Mouse (Mus musculus) intestine, postnatal 0 days (tissue): ENCODE results near the gene Zdhhc18. TPM values are rescaled to one million over a fixed set of nuclear protein-coding genes. Genes with fewer than 3 reads are reported as not detected.
A peak's percentile ranks its signal among the peaks of the same experiment; 100 is the strongest.

Experiments used
- ATAC-seq: fragments of 200-750 bp; cut with Nextera tagmentation; 2 replicates; pipeline ENCODE4 v1.8.0; 2017; ENCODE audit warnings: mild to moderate bottlenecking, moderate TSS enrichment, moderate library complexity
- H3K27ac ChIP-seq: fragments of 300-500 bp; sonication (generic); 2 replicates; pipeline ENCODE4 v1.5.1; 2014; ENCODE audit warnings: mild to moderate bottlenecking, low read depth, low read length, moderate library complexity
- H3K27me3 ChIP-seq: fragments of 300-500 bp; sonication (generic); replicated peaks from 2 replicates; pipeline ENCODE4 v1.6.1; 2014; ENCODE audit warnings: low read length, mixed read lengths; ENCODE audit not compliant: control insufficient read depth, insufficient read depth
- H3K36me3 ChIP-seq: fragments of 300-500 bp; sonication (generic); 2 replicates; pipeline ENCODE4 v1.6.1; 2014; ENCODE audit warnings: mild to moderate bottlenecking, moderate library complexity; ENCODE audit not compliant: control insufficient read depth, insufficient read depth
- H3K4me1 ChIP-seq: fragments of 300-500 bp; sonication (generic); replicated peaks from 2 replicates; pipeline ENCODE4 v1.6.1; 2014; ENCODE audit warnings: antibody characterized with exemption, low read length, mixed read lengths; ENCODE audit not compliant: control insufficient read depth, insufficient read depth
- H3K4me2 ChIP-seq: fragments of 300-500 bp; sonication (generic); replicated peaks from 2 replicates; pipeline ENCODE4 v1.6.1; 2014; ENCODE audit warnings: low read depth, mild to moderate bottlenecking, moderate library complexity
- H3K4me3 ChIP-seq: fragments of 300-500 bp; sonication (generic); 2 replicates; pipeline ENCODE4 v1.5.1; 2014; ENCODE audit warnings: low read depth, low read length
- H3K9ac ChIP-seq: fragments of 300-500 bp; sonication (generic); 2 replicates; pipeline ENCODE4 v1.6.1; 2014; ENCODE audit warnings: mild to moderate bottlenecking, low read depth, low read length
- H3K9me3 ChIP-seq: fragments of 300-500 bp; sonication (generic); 2 replicates; pipeline ENCODE4 v1.6.1; 2016; ENCODE audit warnings: mixed run types; ENCODE audit not compliant: control insufficient read depth
- CTCF ChIP-seq: sonication (generic); IDR thresholded peaks from 2 replicates; pipeline ENCODE4 v1.5.1; 2016; ENCODE audit warnings: low read depth, mild to moderate bottlenecking, control low read depth, antibody characterized with exemption, moderate library complexity
- whole genome bisulfite sequencing: fragments of 180-500 bp; shearing (Covaris S2); extraction: QIAGEN DNeasy Blood & Tissue Kit; methylation state at CpG from one replicate; pipeline ENCODE4 v1.1.7; 2014; 5-methylcytosine and 5-hydroxymethylcytosine counted together
- polyA plus RNA-seq: library from polyadenylated mRNA; unstranded; fragments of >200 nt; fragmentation: Nextera tagmentation; extraction: Ambion mirVana; gene quantifications from 2 replicates; pipeline ENCODE4 v1.2.1, GENCODE M21; 2015

The Zdhhc18 gene
- polyA plus RNA-seq, 1 experiment from 2014 or later, result 2.3 TPM

DNA sequence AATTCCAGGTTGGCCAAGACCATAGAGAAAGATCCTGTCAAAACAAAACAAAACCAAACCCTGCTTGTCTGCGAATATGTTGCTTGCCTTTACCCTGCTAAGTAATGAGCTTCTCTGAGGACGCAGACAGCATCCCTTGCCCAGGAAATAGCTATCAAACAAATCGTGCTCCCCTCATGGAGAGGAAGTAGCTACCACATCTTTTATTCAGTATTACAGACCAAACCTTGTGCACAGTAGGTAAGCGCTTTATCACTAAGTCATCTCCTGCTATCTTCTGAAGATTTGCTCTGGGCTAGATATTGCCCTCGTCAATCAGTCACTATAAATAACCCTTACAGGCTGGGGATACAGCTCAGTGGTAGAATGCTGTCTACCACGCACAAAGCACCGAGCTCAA is 20.8 kb downstream of the Zdhhc18 start:
- ATAC-seq, result no peak
- Histone ChIP-seq H3K27ac (no peak overlapping the region), H3K4me2 (no peak overlapping the region), H3K9me3 (no peaks in the 10 kb centered on the region), H3K4me1 (no peaks in the 10 kb centered on the region), H3K9ac (no peak overlapping the region), H3K36me3 (peaks cover 18% of the 10 kb centered on the region; the same call in 1 of the 2 replicates), H3K27me3 (no peaks in the 10 kb centered on the region), H3K4me3 (no peak overlapping the region)
- 75% methylated on average over 7 of the region's 7 CpGs for WGBS
- TF ChIP-seq CTCF, result no peak

DNA sequence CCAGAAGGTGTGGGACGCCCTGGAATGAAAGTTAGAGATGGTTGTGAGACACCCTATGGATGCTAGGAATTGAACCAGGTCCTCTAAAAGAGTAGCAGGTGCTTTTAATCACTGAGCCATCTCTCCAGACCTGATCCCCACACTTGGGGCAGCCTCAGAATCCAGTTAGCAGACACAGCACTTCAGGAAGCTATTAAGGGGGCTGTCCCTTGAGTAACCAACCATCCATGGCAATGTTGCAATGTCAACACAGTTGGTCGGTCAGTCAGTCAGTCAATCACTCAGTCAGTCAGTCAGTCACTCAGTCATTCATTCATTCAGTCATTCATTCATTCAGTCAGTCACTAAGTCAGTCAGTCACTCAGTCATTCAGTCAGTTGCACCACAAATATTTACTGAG is 21.4 kb downstream of the Zdhhc18 start:
- Histone ChIP-seq H3K9ac (no peak overlapping the region), H3K4me2 (no peak overlapping the region), H3K36me3 (peaks cover 18% of the 10 kb centered on the region; the same call in 1 of the 2 replicates), H3K27ac (no peak overlapping the region), H3K9me3 (no peaks in the 10 kb centered on the region), H3K27me3 (no peaks in the 10 kb centered on the region), H3K4me1 (no peaks in the 10 kb centered on the region), H3K4me3 (no peak overlapping the region)
- TF ChIP-seq CTCF, result no peak
- 80% methylated on average over 2 of the region's 2 CpGs for WGBS
- ATAC-seq, result no peak

DNA sequence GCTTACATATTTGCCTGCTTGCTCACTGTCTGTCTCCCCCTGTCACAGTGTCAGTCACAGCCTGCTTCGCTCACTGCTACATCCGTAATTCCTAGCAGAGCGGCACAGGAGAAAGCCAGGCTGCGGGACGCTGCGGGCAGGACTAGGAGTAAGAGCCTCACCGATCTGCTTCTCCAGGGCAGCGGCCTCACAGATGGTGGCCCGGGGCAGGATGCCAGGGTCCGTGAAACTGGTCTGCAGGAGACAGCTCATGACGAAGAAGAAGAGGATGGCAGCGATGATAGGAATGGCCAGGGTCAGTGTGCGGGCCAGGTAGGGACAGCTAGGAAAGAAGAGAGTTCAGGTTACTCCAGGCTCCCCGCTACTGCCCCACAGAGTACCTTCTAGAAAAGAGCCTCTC is 22.9 kb downstream of the Zdhhc18 start:
- 94% methylated on average over 14 of the region's 14 CpGs for WGBS
- Histone ChIP-seq H3K36me3 (peaks cover 21% of the 10 kb centered on the region; the same call in 1 of the 2 replicates), H3K27ac (no peak overlapping the region)

DNA sequence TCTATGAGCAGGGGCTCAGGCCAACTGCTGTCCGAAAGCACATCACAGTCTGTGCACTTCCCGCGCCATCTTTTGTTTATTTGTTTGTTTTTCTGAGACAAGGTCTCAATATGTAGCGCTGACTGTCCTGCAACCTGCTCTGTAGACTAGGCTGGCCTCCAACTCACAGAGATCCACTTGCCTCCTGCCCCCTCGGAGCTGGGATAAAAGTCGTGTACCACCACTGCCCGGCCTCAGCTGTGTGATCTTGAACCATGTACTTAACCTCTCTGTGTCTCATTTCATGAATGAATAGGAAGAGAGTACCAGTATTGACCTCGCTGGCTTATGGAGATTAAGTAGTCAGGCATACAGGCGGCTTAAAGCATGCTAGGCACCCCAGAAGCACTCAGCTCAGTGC is 23.3 kb downstream of the Zdhhc18 start:
- Histone ChIP-seq H3K4me1 (no peaks in the 10 kb centered on the region), H3K9ac (no peak overlapping the region), H3K27me3 (no peaks in the 10 kb centered on the region), H3K4me3 (no peak overlapping the region), H3K9me3 (no peaks in the 10 kb centered on the region), H3K36me3 (peaks cover 21% of the 10 kb centered on the region; the same call in 1 of the 2 replicates), H3K4me2 (no peak overlapping the region), H3K27ac (no peak overlapping the region)
- 90% methylated on average over 9 of the region's 9 CpGs for WGBS
- no peak for ATAC-seq
- TF ChIP-seq CTCF, result no peak

More for the DNA sequence above, 22.9 kb downstream of the Zdhhc18 start:
- no peak for ATAC-seq
- Histone ChIP-seq H3K4me1 (no peaks in the 10 kb centered on the region), H3K4me2 (no peak overlapping the region), H3K27me3 (no peaks in the 10 kb centered on the region), H3K4me3 (no peak overlapping the region), H3K9me3 (no peaks in the 10 kb centered on the region), H3K9ac (no peak overlapping the region)
- no peak for TF ChIP-seq CTCF

DNA sequence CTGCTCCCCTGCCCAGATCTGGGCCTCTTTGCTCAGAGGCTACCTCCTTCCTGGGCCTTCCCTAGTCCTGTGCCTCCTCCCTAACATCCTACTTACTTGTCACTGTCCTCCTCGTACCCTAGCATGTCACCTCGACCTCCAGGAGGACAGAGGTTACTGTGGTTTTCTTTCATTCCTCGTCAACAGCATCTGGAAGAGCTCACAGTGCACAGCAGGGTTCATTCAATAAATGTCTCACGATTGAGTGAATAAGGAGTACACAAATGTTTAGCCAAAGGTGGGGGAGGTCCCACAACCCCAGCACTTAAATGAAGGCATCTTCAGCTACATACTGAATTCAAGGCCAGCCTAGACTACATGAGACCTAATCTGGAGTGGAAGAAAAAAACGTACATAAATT is 23.7 kb downstream of the Zdhhc18 start:
- Histone ChIP-seq H3K4me3 (no peak overlapping the region), H3K4me1 (no peaks in the 10 kb centered on the region), H3K27me3 (no peaks in the 10 kb centered on the region), H3K9me3 (no peaks in the 10 kb centered on the region), H3K9ac (no peak overlapping the region), H3K36me3 (peaks cover 21% of the 10 kb centered on the region; the same call in 1 of the 2 replicates), H3K4me2 (no peak overlapping the region), H3K27ac (peak overlapping the region; percentile 41; the same call in 1 of the 2 replicates)
- WGBS, result 72% methylated on average over 5 of the region's 5 CpGs
- no peak for ATAC-seq
- no peak for TF ChIP-seq CTCF

DNA sequence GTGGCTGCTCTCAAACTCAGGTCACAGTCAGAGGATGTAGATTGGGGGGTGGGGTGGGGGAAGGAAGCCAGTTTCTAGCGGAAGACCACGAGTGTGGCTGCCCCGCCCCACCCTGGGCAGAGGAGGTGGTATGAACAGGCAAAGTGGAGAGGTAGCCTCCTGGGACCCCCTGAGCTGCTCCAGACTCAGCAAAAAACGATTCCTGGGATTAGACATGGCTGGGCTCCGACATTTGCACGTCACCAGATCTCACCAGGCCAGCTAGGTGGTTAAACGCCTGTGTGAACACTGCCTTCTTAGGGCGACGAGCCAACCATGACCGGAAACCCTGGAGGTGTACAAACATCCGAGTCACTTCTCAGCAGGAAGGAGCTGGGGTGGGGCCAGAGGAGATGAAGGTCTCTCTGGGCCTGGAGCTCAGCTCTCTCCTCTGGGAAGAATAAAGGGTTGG is 24.3 kb downstream of the Zdhhc18 start:
- ATAC-seq, result 0 out of 2 replicates have a peak, but pooled peaks have one; percentile 49
- Histone ChIP-seq H3K27ac (peak overlapping the region; percentile 41; the same call in 1 of the 2 replicates), H3K36me3 (peaks cover 21% of the 10 kb centered on the region; the same call in 1 of the 2 replicates), H3K9me3 (no peaks in the 10 kb centered on the region), H3K4me2 (no peak overlapping the region), H3K9ac (no peak overlapping the region), H3K27me3 (no peaks in the 10 kb centered on the region), H3K4me1 (no peaks in the 10 kb centered on the region), H3K4me3 (no peak overlapping the region)
- no peak for TF ChIP-seq CTCF
- WGBS, result 63% methylated on average over 11 of the region's 11 CpGs
